Mouse (Mus musculus) G1E (cell line): ENCODE data around the gene Mcrip2.

ENCODE experiments used
- CTCF ChIP-seq: IDR thresholded peaks from 2 replicates; pipeline ENCODE4 v1.5.1; 2012; ENCODE audit warnings: low read depth, low read length, inconsistent platforms, mixed read lengths
- GATA1 ChIP-seq: IDR thresholded peaks from 2 replicates; pipeline ENCODE4 v1.6.1; 2012; ENCODE audit warnings: borderline replicate concordance, low read length, inconsistent platforms, mixed read lengths
- GATA2 ChIP-seq: IDR thresholded peaks from 2 replicates; pipeline ENCODE4 v1.6.1; 2012; ENCODE audit warnings: low read depth, low read length, inconsistent platforms, borderline replicate concordance
- POLR2AphosphoS5 ChIP-seq: IDR thresholded peaks from 2 replicates; pipeline ENCODE4 v1.6.1; 2012; ENCODE audit warnings: low read depth, low read length, inconsistent platforms; ENCODE audit not compliant: insufficient replicate concordance

DNA sequence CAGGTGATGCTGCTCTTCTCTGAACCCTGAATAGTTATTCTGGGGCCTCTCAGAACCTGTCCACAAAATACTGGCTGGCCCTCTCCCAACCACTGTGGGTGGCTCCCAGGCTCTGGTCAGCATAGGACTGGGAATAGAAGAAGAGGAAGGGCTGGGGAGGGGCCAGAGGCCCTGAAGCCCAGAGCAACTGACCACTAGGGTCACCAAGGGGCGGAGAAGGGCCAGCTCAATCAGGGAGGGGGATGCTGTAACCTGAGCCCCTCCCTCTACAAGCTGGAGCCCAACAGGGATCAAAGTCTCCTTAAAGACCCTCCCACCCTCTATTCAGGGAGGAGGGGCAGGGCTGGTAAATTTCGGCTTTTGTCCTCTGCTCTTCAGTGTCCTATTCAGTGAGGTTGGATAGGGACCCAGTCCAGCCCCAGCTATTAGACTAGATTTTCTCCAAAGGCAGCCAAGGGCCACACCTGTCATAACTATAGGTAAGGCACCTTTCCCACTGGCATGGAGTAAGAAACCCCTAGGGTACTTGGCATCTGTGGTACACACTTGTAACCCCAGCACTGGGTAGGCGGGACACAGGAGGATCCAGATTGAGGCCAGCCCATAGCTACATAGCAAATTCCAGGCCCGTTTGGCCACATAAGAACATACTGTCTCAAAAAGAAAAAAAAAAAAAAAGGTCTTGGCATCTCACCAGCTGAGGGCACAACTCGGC is 11.8 kb upstream of the Mcrip2 start, which contains the start of gene Wfikkn1:
- no peak for TF ChIP-seq CTCF
- no peak for TF ChIP-seq GATA1
- TF ChIP-seq GATA2, result no peak
- no peak for TF ChIP-seq POLR2AphosphoS5
